Mouse (Mus musculus) stomach, postnatal 0 days (tissue): Measurements from ENCODE around the gene Bach2. TPM values are rescaled to one million over a fixed set of nuclear protein-coding genes. Genes with fewer than 3 reads are reported as not detected.

Source experiments
- ATAC-seq: fragments of 200-750 bp; cut with Nextera tagmentation; 2 replicates; pipeline ENCODE4 v1.8.0; 2017; ENCODE audit not compliant: low FRiP score, low TSS enrichment
- DNase-seq: peaks from one replicate; pipeline ENCODE4 v3.0.0-alpha.2; 2016; ENCODE audit warnings: low spot score
- H3K27ac ChIP-seq: fragments of 300-500 bp; sonication (generic); replicated peaks from 2 replicates; pipeline ENCODE4 v1.5.1; 2014; ENCODE audit warnings: mild to moderate bottlenecking, control low read depth
- H3K27me3 ChIP-seq: fragments of 300-500 bp; sonication (generic); 2 replicates; pipeline ENCODE4 v1.6.1; 2014; ENCODE audit warnings: low read length; ENCODE audit not compliant: control insufficient read depth, insufficient read depth
- H3K36me3 ChIP-seq: fragments of 300-500 bp; sonication (generic); 2 replicates; pipeline ENCODE4 v1.6.1; 2014; ENCODE audit warnings: low read length, mixed read lengths; ENCODE audit not compliant: control insufficient read depth, insufficient read depth
- H3K4me1 ChIP-seq: fragments of 300-500 bp; sonication (generic); replicated peaks from 2 replicates; pipeline ENCODE4 v1.6.1; 2014; ENCODE audit warnings: antibody characterized with exemption; ENCODE audit not compliant: control insufficient read depth, insufficient read depth
- H3K4me2 ChIP-seq: fragments of 300-500 bp; sonication (generic); replicated peaks from 2 replicates; pipeline ENCODE4 v1.6.1; 2014; ENCODE audit warnings: low read depth, mild to moderate bottlenecking, control low read depth, moderate library complexity
- H3K4me3 ChIP-seq: fragments of 300-500 bp; sonication (generic); 2 replicates; pipeline ENCODE4 v1.5.1; 2014; ENCODE audit warnings: low read depth, low read length, control low read depth
- H3K9ac ChIP-seq: fragments of 300-500 bp; sonication (generic); 2 replicates; pipeline ENCODE4 v1.6.1; 2014; ENCODE audit warnings: mild to moderate bottlenecking, low read length, control low read depth, mixed read lengths
- H3K9me3 ChIP-seq: fragments of 300-500 bp; sonication (generic); 2 replicates; pipeline ENCODE4 v1.6.1; 2016; ENCODE audit warnings: low read length; ENCODE audit not compliant: control insufficient read depth
- CTCF ChIP-seq: IDR thresholded peaks from 2 replicates; pipeline ENCODE4 v1.5.1; 2016; ENCODE audit warnings: antibody characterized with exemption, low read depth, mild to moderate bottlenecking, moderate library complexity
- EP300 ChIP-seq: optimal IDR thresholded peaks from 2 replicates; pipeline ENCODE3; 2016; ENCODE audit warnings: antibody characterized with exemption
- WGBS: fragments of 180-500 bp; shearing (Covaris S2); extraction: QIAGEN DNeasy Blood & Tissue Kit; methylation state at CpG from one replicate; pipeline ENCODE4 v1.1.7; 2014; 5-methylcytosine and 5-hydroxymethylcytosine counted together
- polyA plus RNA-seq: library from polyadenylated mRNA; unstranded; fragments of >200 nt; fragmentation: Nextera tagmentation; extraction: Ambion mirVana; gene quantifications from 2 replicates; pipeline ENCODE4 v1.2.1, GENCODE M21; 2015

The Bach2 gene
- polyA plus RNA-seq, 1 experiment from 2014 or later, result 1.9 TPM

GRCm38 (mm10) chr4:32246020-32246419 lies 7.4 kb downstream of the Bach2 start:
- WGBS, result 90% methylated on average over 6 of the region's 6 CpGs
- no peak overlapping the region for H3K4me2 ChIP-seq
- H3K4me1 ChIP-seq, result no peaks in the 10 kb centered on the region
- H3K9me3 ChIP-seq, result no peaks in the 10 kb centered on the region
- no peak overlapping the region for H3K9ac ChIP-seq
- no peak for DNase-seq
- no peaks in the 10 kb centered on the region for H3K27me3 ChIP-seq
- H3K4me3 ChIP-seq, result no peak overlapping the region
- H3K27ac ChIP-seq, result no peak overlapping the region
- TF ChIP-seq CTCF (no peak), EP300 (no peak)
- no peak for ATAC-seq
- H3K36me3 ChIP-seq, result no peaks in the 10 kb centered on the region

GRCm38 (mm10) chr4:32246801-32247200 lies 8.2 kb downstream of the Bach2 start:
- Histone ChIP-seq H3K9ac (no peak overlapping the region), H3K4me1 (no peaks in the 10 kb centered on the region), H3K4me3 (no peak overlapping the region), H3K4me2 (no peak overlapping the region), H3K9me3 (no peaks in the 10 kb centered on the region), H3K36me3 (no peaks in the 10 kb centered on the region), H3K27me3 (no peaks in the 10 kb centered on the region), H3K27ac (no peak overlapping the region)
- 35% methylated on average over 7 of the region's 7 CpGs for WGBS
- TF ChIP-seq CTCF (no peak), EP300 (no peak)
- no peak for DNase-seq
- no peak for ATAC-seq

- Histone ChIP-seq H3K4me1 (no peaks in the 10 kb centered on the region), H3K4me3 (no peak overlapping the region)
Observed at GRCm38 (mm10) chr4:32247463-32248113, 9.0 kb downstream of the Bach2 start.

GRCm38 (mm10) chr4:32248236-32248635 lies 9.6 kb downstream of the Bach2 start:
- H3K4me1 ChIP-seq, result no peaks in the 10 kb centered on the region
- H3K27me3 ChIP-seq, result no peaks in the 10 kb centered on the region
- TF ChIP-seq EP300, result no peak
- TF ChIP-seq CTCF, result peak; percentile 90
- DNase-seq, result peak; percentile 85
- 39% methylated on average over 6 of the region's 6 CpGs for WGBS
- no peak overlapping the region for H3K4me3 ChIP-seq
- H3K9me3 ChIP-seq, result no peaks in the 10 kb centered on the region
- ATAC-seq, result peak; percentile 80
- no peaks in the 10 kb centered on the region for H3K36me3 ChIP-seq
- H3K9ac ChIP-seq, result no peak overlapping the region
- H3K4me2 ChIP-seq, result no peak overlapping the region
- no peak overlapping the region for H3K27ac ChIP-seq

More at GRCm38 (mm10) chr4:32247463-32248113, 9.0 kb downstream of the Bach2 start:
- 69% methylated on average over 11 of the region's 11 CpGs for WGBS
- H3K9me3 ChIP-seq, result no peaks in the 10 kb centered on the region
- H3K27ac ChIP-seq, result no peak overlapping the region
- H3K9ac ChIP-seq, result no peak overlapping the region
- ATAC-seq, result no peak
- DNase-seq, result no peak
- no peak overlapping the region for H3K4me2 ChIP-seq
- H3K27me3 ChIP-seq, result no peaks in the 10 kb centered on the region
- TF ChIP-seq CTCF, result no peak
- TF ChIP-seq EP300, result no peak
- H3K36me3 ChIP-seq, result no peaks in the 10 kb centered on the region

GRCm38 (mm10) chr4:32248990-32249393 lies 10.4 kb downstream of the Bach2 start:
- H3K4me2 ChIP-seq, result no peak overlapping the region
- H3K9me3 ChIP-seq, result no peaks in the 10 kb centered on the region
- no peak overlapping the region for H3K27ac ChIP-seq
- H3K4me1 ChIP-seq, result no peaks in the 10 kb centered on the region
- H3K9ac ChIP-seq, result no peak overlapping the region
- TF ChIP-seq EP300 (no peak), CTCF (no peak)
- H3K4me3 ChIP-seq, result no peak overlapping the region
- H3K27me3 ChIP-seq, result no peaks in the 10 kb centered on the region
- DNase-seq (no peak), ATAC-seq (no peak)
- 67% methylated on average over 9 of the region's 9 CpGs for WGBS
- no peaks in the 10 kb centered on the region for H3K36me3 ChIP-seq

GRCm38 (mm10) chr4:32249748-32250332 lies 11.2 kb downstream of the Bach2 start:
- no peaks in the 10 kb centered on the region for H3K9me3 ChIP-seq
- H3K4me1 ChIP-seq, result no peaks in the 10 kb centered on the region
- H3K4me3 ChIP-seq, result peak overlapping the region; percentile 14
- ATAC-seq (no peak), DNase-seq (no peak)
- no peak overlapping the region for H3K9ac ChIP-seq
- peak overlapping the region; percentile 56 for H3K4me2 ChIP-seq
- no peaks in the 10 kb centered on the region for H3K36me3 ChIP-seq
- TF ChIP-seq CTCF, result no peak
- no peak for TF ChIP-seq EP300
- H3K27me3 ChIP-seq, result no peaks in the 10 kb centered on the region
- H3K27ac ChIP-seq, result peak overlapping the region; percentile 82
- 56% methylated on average over 15 of the region's 15 CpGs for WGBS
